Mouse (Mus musculus) E14TG2a.4 (cell line): ENCODE data around the gene Rxra.

Experiments
- H3K27me3 ChIP-seq: 2 replicates; pipeline ENCODE4 v1.6.1; 2014; ENCODE audit warnings: low read length, control low read depth; ENCODE audit not compliant: insufficient read depth
- H3K36me3 ChIP-seq: 2 replicates; pipeline ENCODE4 v1.6.1; 2014; ENCODE audit warnings: low read length, control low read depth; ENCODE audit not compliant: insufficient read depth
- H3K4me1 ChIP-seq: replicated peaks from 2 replicates; pipeline ENCODE4 v1.6.1; 2014; ENCODE audit warnings: low read depth, low read length, control low read depth
- H3K4me3 ChIP-seq: replicated peaks from 2 replicates; pipeline ENCODE4 v1.5.1; 2014; ENCODE audit warnings: mild to moderate bottlenecking, low read length
- H3K9me3 ChIP-seq: 2 replicates; pipeline ENCODE4 v1.6.1; 2014; ENCODE audit warnings: low read length, control low read depth
- CTCF ChIP-seq: conservative IDR thresholded peaks from 2 replicates; pipeline ENCODE4 v1.5.1; 2014; ENCODE audit warnings: low read length
- NANOG ChIP-seq: IDR thresholded peaks from 2 replicates; pipeline ENCODE4 v1.6.1; 2014; ENCODE audit warnings: borderline replicate concordance, low read length, mixed read lengths
- POU5F1 ChIP-seq: IDR thresholded peaks from 2 replicates; pipeline ENCODE4 v1.6.1; 2014; ENCODE audit warnings: low read length, borderline replicate concordance

Rxra gene

GRCm38 (mm10) chr2:27654321-27655232, 21.7 kb upstream of the Rxra start:
- Histone ChIP-seq H3K9me3 (no peaks in the 10 kb centered on the region), H3K4me3 (no peak overlapping the region), H3K36me3 (no peaks in the 10 kb centered on the region), H3K27me3 (peaks cover 12% of the 10 kb centered on the region), H3K4me1 (peaks cover 14% of the 10 kb centered on the region)
- TF ChIP-seq POU5F1 (no peak), NANOG (no peak), CTCF (no peak)

GRCm38 (mm10) chr2:27656576-27656975, 19.7 kb upstream of the Rxra start:
- no peak for TF ChIP-seq NANOG
- no peak for TF ChIP-seq CTCF
- no peak for TF ChIP-seq POU5F1
- Histone ChIP-seq H3K27me3 (peaks cover 12% of the 10 kb centered on the region), H3K36me3 (no peaks in the 10 kb centered on the region), H3K4me1 (no peaks in the 10 kb centered on the region), H3K4me3 (no peak overlapping the region), H3K9me3 (no peaks in the 10 kb centered on the region)

- no peaks in the 10 kb centered on the region for H3K36me3 ChIP-seq
- no peak for TF ChIP-seq NANOG
- no peak for TF ChIP-seq POU5F1
- no peak for TF ChIP-seq CTCF
- H3K4me1 ChIP-seq, result no peaks in the 10 kb centered on the region; the same call in 1 of the 2 replicates
- peaks cover 9% of the 10 kb centered on the region for H3K27me3 ChIP-seq
- no peaks in the 10 kb centered on the region for H3K9me3 ChIP-seq
- H3K4me3 ChIP-seq, result no peak overlapping the region
Measured at GRCm38 (mm10) chr2:27665284-27665683, 11.0 kb upstream of the Rxra start.

GRCm38 (mm10) chr2:27666719-27667118, 9.5 kb upstream of the Rxra start:
- peaks cover 12% of the 10 kb centered on the region for H3K27me3 ChIP-seq
- H3K9me3 ChIP-seq, result no peaks in the 10 kb centered on the region
- H3K4me3 ChIP-seq, result no peak overlapping the region
- H3K36me3 ChIP-seq, result no peaks in the 10 kb centered on the region
- TF ChIP-seq CTCF (no peak), POU5F1 (no peak), NANOG (no peak)
- H3K4me1 ChIP-seq, result peaks cover 5% of the 10 kb centered on the region

- no peaks in the 10 kb centered on the region for H3K9me3 ChIP-seq
- no peak overlapping the region for H3K4me3 ChIP-seq
- H3K36me3 ChIP-seq, result no peaks in the 10 kb centered on the region
- H3K4me1 ChIP-seq, result peaks cover 8% of the 10 kb centered on the region
- TF ChIP-seq NANOG, result no peak
- TF ChIP-seq POU5F1, result no peak
- TF ChIP-seq CTCF, result no peak
- H3K27me3 ChIP-seq, result peaks cover 16% of the 10 kb centered on the region
Measured at GRCm38 (mm10) chr2:27667677-27668076, 8.6 kb upstream of the Rxra start.

- TF ChIP-seq POU5F1 (no peak), NANOG (no peak), CTCF (no peak)
- Histone ChIP-seq H3K9me3 (no peaks in the 10 kb centered on the region), H3K4me1 (peaks cover 8% of the 10 kb centered on the region)
Measured at GRCm38 (mm10) chr2:27670746-27671145, 5.5 kb upstream of the Rxra start.

GRCm38 (mm10) chr2:27671633-27672091, 4.6 kb upstream of the Rxra start:
- Histone ChIP-seq H3K9me3 (no peaks in the 10 kb centered on the region), H3K4me1 (peaks cover 16% of the 10 kb centered on the region), H3K4me3 (no peak overlapping the region), H3K27me3 (peaks cover 53% of the 10 kb centered on the region), H3K36me3 (no peaks in the 10 kb centered on the region)
- no peak for TF ChIP-seq POU5F1
- TF ChIP-seq CTCF, result no peak
- no peak for TF ChIP-seq NANOG

More at GRCm38 (mm10) chr2:27670746-27671145, 5.5 kb upstream of the Rxra start:
- Histone ChIP-seq H3K4me3 (no peak overlapping the region), H3K27me3 (peaks cover 46% of the 10 kb centered on the region), H3K36me3 (no peaks in the 10 kb centered on the region)

- H3K9me3 ChIP-seq, result no peaks in the 10 kb centered on the region
- H3K4me3 ChIP-seq, result peak overlapping the region; percentile 80
- TF ChIP-seq POU5F1 (no peak), NANOG (no peak), CTCF (no peak)
- peaks cover 78% of the 10 kb centered on the region for H3K27me3 ChIP-seq
- no peaks in the 10 kb centered on the region for H3K36me3 ChIP-seq
- peaks cover 48% of the 10 kb centered on the region for H3K4me1 ChIP-seq
Measured at GRCm38 (mm10) chr2:27676478-27677325, 462 bp downstream of the Rxra start.
